Mouse (Mus musculus) spleen, postnatal 0 days (tissue): ENCODE measurements around the gene Prpsap1. TPM values are rescaled to one million over a fixed set of nuclear protein-coding genes. Genes with fewer than 3 reads are reported as not detected.

Experiments
- polyA plus RNA-seq: library from polyadenylated mRNA; unstranded; fragments of >200 nt; fragmentation: Nextera tagmentation; extraction: Ambion mirVana; gene quantifications from 2 replicates; pipeline ENCODE4 v1.2.1, GENCODE M21; 2015

The Prpsap1 gene
- 58.5 and 67.8 TPM in 2 replicates for polyA plus RNA-seq

DNA sequence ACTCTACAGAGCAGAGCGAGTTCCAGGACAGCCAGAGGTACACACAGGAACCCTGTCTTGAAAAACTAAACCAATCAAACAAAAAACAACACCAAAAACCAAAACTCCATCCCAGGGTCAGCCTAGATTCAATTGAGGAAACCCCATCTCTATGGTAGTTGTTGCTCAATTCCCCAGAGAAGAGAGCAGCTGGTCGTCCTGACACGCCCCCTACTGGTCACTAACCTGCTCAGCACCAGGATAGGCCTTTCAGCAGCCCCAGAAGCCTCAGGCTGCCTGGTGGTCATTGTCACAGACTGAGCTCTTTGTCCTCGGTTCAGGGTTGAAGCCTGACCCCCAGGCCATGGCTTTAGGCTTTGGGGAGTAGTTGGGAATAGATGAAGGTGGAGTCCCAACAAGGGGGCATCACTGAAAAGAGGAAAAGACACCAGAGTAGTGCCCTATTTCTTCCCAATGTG lies at the start of gene Prpsap1:
Prpsap1 (minus strand) TSS at position 408 of the 458 bp plus-strand sequence.

DNA sequence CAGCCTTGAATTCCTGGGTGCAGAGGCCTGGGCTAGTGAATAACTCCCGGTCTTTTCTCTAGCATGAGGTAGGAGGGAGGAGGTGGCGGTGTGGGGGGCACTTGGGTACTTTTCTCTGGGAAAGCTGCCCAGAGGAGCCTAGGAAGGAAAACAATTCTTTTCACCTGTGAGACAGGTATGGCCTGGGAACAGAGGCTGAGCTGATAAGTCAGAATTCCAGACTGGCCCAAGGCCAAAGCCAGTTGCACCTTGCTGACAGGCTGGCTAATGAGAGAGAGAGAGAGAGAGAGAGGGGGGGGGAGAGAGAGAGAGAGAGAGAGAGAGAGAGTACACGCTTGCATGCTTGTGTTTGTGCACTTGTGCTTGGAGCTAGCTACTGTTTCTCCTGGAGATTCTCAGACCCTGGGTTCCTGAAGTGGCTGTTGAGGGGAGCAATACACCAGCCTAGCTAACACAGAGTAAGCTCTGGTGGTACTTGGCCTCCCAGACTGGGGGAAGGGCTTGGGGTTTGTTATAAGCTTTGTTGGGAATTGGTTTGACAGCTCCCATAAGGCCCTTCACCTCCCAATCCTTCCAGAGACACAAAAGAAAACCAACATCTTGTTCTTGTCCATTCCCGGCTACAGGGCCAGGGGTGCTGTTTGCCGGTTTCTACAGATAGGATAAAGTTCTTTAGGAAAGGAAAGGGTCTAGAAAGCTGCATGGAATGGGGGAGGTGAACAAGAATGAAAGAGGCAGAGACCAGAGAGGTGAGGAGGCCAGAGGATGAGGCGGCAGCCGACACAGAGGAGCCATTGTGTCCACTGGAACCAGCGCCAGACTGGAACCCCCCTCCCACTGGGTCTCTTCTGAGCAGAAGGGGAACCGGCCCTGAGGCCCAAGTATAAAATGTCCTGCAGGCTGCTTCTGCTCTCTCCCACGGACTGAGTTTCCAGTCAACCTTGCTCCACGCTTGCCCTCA lies 36.5 kb upstream of the Prpsap1 start, which contains the start of gene Sphk1:
Sphk1 (plus strand) TSS at position 739 of the 961 bp plus-strand sequence.

DNA sequence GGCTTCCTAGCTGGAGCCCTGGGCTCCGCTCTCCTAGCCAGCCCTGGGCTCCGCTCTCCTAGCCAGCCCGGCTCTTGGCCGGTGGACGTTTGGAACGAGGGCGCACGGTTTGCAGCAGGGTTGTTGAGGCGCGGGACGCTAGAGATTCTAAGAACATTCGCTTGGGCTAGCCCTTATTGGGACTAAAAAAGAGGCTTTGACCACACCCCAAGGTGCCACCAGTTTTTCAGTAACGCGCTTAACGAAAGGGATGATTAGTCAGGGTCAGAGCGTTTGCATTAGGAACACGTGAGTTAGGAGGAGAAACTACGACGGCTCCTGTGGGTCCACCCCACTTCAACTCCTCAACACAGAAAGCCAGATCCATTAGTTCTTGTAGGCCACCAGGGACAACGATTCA lies 27.9 kb downstream of the Prpsap1 start, which contains the start of gene Qrich2:
Qrich2 (minus strand) TSS at position 101 of the 400 bp plus-strand sequence.

DNA sequence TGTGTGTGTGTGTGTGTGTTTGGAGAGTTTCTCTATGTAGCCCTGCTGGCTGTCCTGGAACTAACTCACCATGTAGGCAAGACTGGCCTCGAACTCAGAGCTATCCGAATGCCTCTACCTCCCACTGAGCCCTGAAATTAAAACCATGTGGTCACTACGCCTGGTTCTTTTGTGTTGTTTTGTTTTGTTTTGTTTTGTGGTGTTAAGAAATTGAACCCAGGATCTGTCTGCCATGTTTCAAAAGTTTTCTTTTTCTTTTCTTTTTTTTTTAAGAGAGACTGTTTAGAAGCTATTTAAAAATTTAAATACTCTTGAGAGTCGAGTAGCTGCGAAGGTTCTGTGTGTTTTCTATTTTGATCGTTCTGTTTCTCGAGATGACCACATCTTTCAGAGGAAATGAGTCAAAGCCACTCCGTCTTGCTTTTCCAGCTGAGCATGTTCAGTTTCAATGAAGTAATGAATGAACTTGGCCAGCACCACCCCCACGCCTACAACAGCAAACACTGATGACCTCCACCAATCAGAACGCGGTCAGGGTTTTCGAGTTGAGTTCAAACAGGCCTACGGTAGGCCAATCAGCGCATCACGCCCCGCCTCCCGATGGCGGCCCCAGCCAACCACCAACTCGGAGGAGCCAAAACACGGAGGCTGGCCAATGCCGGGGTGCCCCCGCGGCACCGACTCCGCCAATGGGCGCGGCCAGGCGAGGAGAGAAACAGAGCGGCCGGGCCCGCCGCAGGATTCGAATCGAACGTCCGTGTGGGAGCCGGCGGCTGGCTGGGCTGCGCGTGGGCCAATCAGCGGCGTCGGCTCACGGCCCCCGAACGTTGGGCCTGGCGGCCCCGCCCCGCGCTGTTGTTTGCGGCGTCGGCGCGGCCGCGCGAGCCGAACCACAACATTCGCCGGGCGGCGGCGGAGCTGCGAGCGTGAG lies 60.4 kb downstream of the Prpsap1 start, which contains the start of gene Ubald2:
Ubald2 (plus strand) TSS at position 739 of the 931 bp plus-strand sequence.

Other genes with a start within 250 kb of the Prpsap1 start
- gene Srp68, start 220.0 kb downstream of the Prpsap1 start, polyA plus RNA-seq: 35.5 and 40.3 TPM in 2 replicates
- 0.06 and 0.21 TPM in 2 replicates for gene Galr2, start 213.3 kb downstream of the Prpsap1 start, polyA plus RNA-seq
- gene Exoc7, start 187.0 kb downstream of the Prpsap1 start, polyA plus RNA-seq: 29.6 and 30.9 TPM in 2 replicates
- 0.06 TPM in 1 of 2 replicates, not detected in the other for gene Foxj1, start 158.8 kb downstream of the Prpsap1 start, polyA plus RNA-seq
- 2.4 and 3.9 TPM in 2 replicates for gene Rnf157, start 81.2 kb downstream of the Prpsap1 start, polyA plus RNA-seq
- 55.6 and 56.2 TPM in 2 replicates for gene Ubald2, start 60.1 kb downstream of the Prpsap1 start, polyA plus RNA-seq
- gene Qrich2, start 28.0 kb downstream of the Prpsap1 start, polyA plus RNA-seq: 0.05 TPM in 1 of 2 replicates, not detected in the other
- gene Sphk1, start 36.7 kb upstream of the Prpsap1 start, polyA plus RNA-seq: 90.3 and 93.6 TPM in 2 replicates
- gene Ube2o, start 87.2 kb upstream of the Prpsap1 start, polyA plus RNA-seq: 26.9 and 34.7 TPM in 2 replicates
- 0.11 and 0.18 TPM in 2 replicates for gene Aanat, start 92.2 kb upstream of the Prpsap1 start, polyA plus RNA-seq
- gene Rhbdf2, start 132.8 kb upstream of the Prpsap1 start, polyA plus RNA-seq: 7.3 and 10.1 TPM in 2 replicates
- gene Prcd, start 159.3 kb upstream of the Prpsap1 start, polyA plus RNA-seq: 0.56 and 0.72 TPM in 2 replicates
- gene Cygb, start 160.1 kb upstream of the Prpsap1 start, polyA plus RNA-seq: 5.5 and 7.3 TPM in 2 replicates